Mouse (Mus musculus) R1 (cell line): Measurements from ENCODE around the gene Lrrc17.
"Not testable (repeated sequence)": the region's sequence is repeated elsewhere in the genome, so short reads cannot be mapped to it uniquely, and the experiment has no call there.

Source experiments
- DNase-seq: peaks from one replicate; pipeline ENCODE4 v3.0.0-alpha.2; 2018; ENCODE audit warnings: low read depth, low spot score

Lrrc17 gene

GRCm38 (mm10) chr5:21605936-21606335, 62.6 kb downstream of the Lrrc17 start:
- DNase-seq = no peak

GRCm38 (mm10) chr5:21608311-21609304, 65.2 kb downstream of the Lrrc17 start:
- DNase-seq = no peak

- DNase-seq = no peak
Measured at GRCm38 (mm10) chr5:21610996-21611395, 67.6 kb downstream of the Lrrc17 start.

GRCm38 (mm10) chr5:21614299-21614698, 70.9 kb downstream of the Lrrc17 start:
- not testable (repeated sequence) for DNase-seq

- no peak for DNase-seq
Measured at GRCm38 (mm10) chr5:21616450-21617009, 73.2 kb downstream of the Lrrc17 start.
